Mouse (Mus musculus) midbrain, postnatal 0 days (tissue): ENCODE measurements around the gene 4930512M02Rik. TPM values are rescaled to one million over a fixed set of nuclear protein-coding genes. Genes with fewer than 3 reads are reported as not detected.
"Not testable (repeated sequence)": the region's sequence is repeated elsewhere in the genome, so short reads cannot be mapped to it uniquely, and the experiment has no call there.

Experiments
- ATAC-seq: fragments of 200-750 bp; cut with Nextera tagmentation; 2 replicates; pipeline ENCODE4 v1.8.0; 2017; ENCODE audit warnings: moderate number of reproducible peaks, mild to moderate bottlenecking, moderate TSS enrichment, moderate library complexity; ENCODE audit not compliant: low FRiP score
- DNase-seq: peaks from one replicate; pipeline ENCODE4 v3.0.0-alpha.2; 2015; ENCODE audit warnings: low spot score
- H3K27ac ChIP-seq: fragments of 300-500 bp; sonication (generic); 2 replicates; pipeline ENCODE4 v1.5.1; 2014; ENCODE audit warnings: low read depth, mild to moderate bottlenecking, low read length, mixed read lengths
- H3K27me3 ChIP-seq: fragments of 300-500 bp; sonication (generic); 2 replicates; pipeline ENCODE4 v1.6.1; 2014; ENCODE audit warnings: low read length, control low read depth, mixed read lengths; ENCODE audit not compliant: insufficient read depth
- H3K36me3 ChIP-seq: fragments of 300-500 bp; sonication (generic); 2 replicates; pipeline ENCODE4 v1.6.1; 2014; ENCODE audit warnings: low read length, control low read depth, mixed read lengths; ENCODE audit not compliant: insufficient read depth
- H3K4me1 ChIP-seq: fragments of 300-500 bp; sonication (generic); 2 replicates; pipeline ENCODE4 v1.6.1; 2014; ENCODE audit warnings: mild to moderate bottlenecking, control low read depth, antibody characterized with exemption, low read length, mixed read lengths; ENCODE audit not compliant: insufficient read depth
- H3K4me2 ChIP-seq: fragments of 300-500 bp; sonication (generic); 2 replicates; pipeline ENCODE4 v1.6.1; 2014; ENCODE audit warnings: low read depth, mild to moderate bottlenecking, low read length, mixed read lengths; ENCODE audit not compliant: poor library complexity, severe bottlenecking
- H3K4me3 ChIP-seq: fragments of 300-500 bp; sonication (generic); 2 replicates; pipeline ENCODE4 v1.5.1; 2014; ENCODE audit warnings: low read depth, mild to moderate bottlenecking, low read length, moderate library complexity
- H3K9ac ChIP-seq: fragments of 300-500 bp; sonication (generic); replicated peaks from 2 replicates; pipeline ENCODE4 v1.6.1; 2014; ENCODE audit warnings: mild to moderate bottlenecking, low read length, moderate library complexity, mixed read lengths; ENCODE audit not compliant: poor library complexity, severe bottlenecking
- H3K9me3 ChIP-seq: fragments of 300-500 bp; sonication (generic); 2 replicates; pipeline ENCODE4 v1.6.1; 2016; ENCODE audit warnings: low read length, control low read depth
- CTCF ChIP-seq: IDR thresholded peaks from 2 replicates; pipeline ENCODE4 v1.5.1; 2016; ENCODE audit warnings: antibody characterized with exemption, mild to moderate bottlenecking
- WGBS: fragments of 180-500 bp; shearing (Covaris S2); extraction: QIAGEN DNeasy Blood & Tissue Kit; methylation state at CpG from one replicate; pipeline ENCODE4 v1.1.7; 2014; 5-methylcytosine and 5-hydroxymethylcytosine counted together
- polyA plus RNA-seq: library from polyadenylated mRNA; unstranded; fragments of >200 nt; fragmentation: Nextera tagmentation; extraction: Ambion mirVana; gene quantifications from 2 replicates; pipeline ENCODE4 v1.2.1, GENCODE M21; 2015
- total RNA-seq: library from RNA; depleted of rRNA; stranded (reverse); fragments of >200 nt; gene quantifications from 2 replicates; pipeline ENCODE4 v1.2.3, GENCODE M21; 2014; rRNA removed

4930512M02Rik gene
- total RNA-seq (not detected in 2 replicates), polyA plus RNA-seq (not detected in 2 replicates)

GRCm38 (mm10) chr11:11627735-11628134 is at the start of gene 4930512M02Rik:
4930512M02Rik (minus strand) TSS chr11:11627835.
- H3K4me1 ChIP-seq, DNase-seq, ATAC-seq, H3K9ac ChIP-seq, H3K27me3 ChIP-seq, H3K36me3 ChIP-seq, H3K4me2 ChIP-seq, H3K27ac ChIP-seq, H3K4me3 ChIP-seq, H3K9me3 ChIP-seq: not testable (repeated sequence)
- WGBS, result 88% methylated on average over 2 of the region's 4 CpGs

- no peak for TF ChIP-seq CTCF
- 75% methylated on average over 7 of the region's 7 CpGs for WGBS
- no peaks in the 10 kb centered on the region for H3K4me1 ChIP-seq
- DNase-seq (peak; percentile 28), ATAC-seq (no peak)
- no peak overlapping the region for H3K4me3 ChIP-seq
- no peak overlapping the region for H3K9ac ChIP-seq
- no peak overlapping the region for H3K27ac ChIP-seq
- H3K27me3 ChIP-seq, result no peaks in the 10 kb centered on the region
- no peaks in the 10 kb centered on the region for H3K9me3 ChIP-seq
- no peaks in the 10 kb centered on the region for H3K36me3 ChIP-seq
- no peak overlapping the region for H3K4me2 ChIP-seq
Measured at GRCm38 (mm10) chr11:11677165-11677564, 49.5 kb upstream of the 4930512M02Rik start.

GRCm38 (mm10) chr11:11676068-11676741 is 48.6 kb upstream of the 4930512M02Rik start:
- no peak overlapping the region for H3K4me2 ChIP-seq
- no peak overlapping the region for H3K4me3 ChIP-seq
- H3K36me3 ChIP-seq, result no peaks in the 10 kb centered on the region
- 86% methylated on average over 9 of the region's 9 CpGs for WGBS
- H3K27ac ChIP-seq, result no peak overlapping the region
- no peaks in the 10 kb centered on the region for H3K27me3 ChIP-seq
- ATAC-seq (no peak), DNase-seq (no peak)
- no peak for TF ChIP-seq CTCF
- no peaks in the 10 kb centered on the region for H3K9me3 ChIP-seq
- no peak overlapping the region for H3K9ac ChIP-seq
- H3K4me1 ChIP-seq, result no peaks in the 10 kb centered on the region

GRCm38 (mm10) chr11:11675063-11675462 is 47.4 kb upstream of the 4930512M02Rik start:
- DNase-seq (no peak), ATAC-seq (no peak)
- H3K4me2 ChIP-seq, result no peak overlapping the region
- no peaks in the 10 kb centered on the region for H3K27me3 ChIP-seq
- no peak overlapping the region for H3K9ac ChIP-seq
- H3K4me3 ChIP-seq, result no peak overlapping the region
- no peaks in the 10 kb centered on the region for H3K4me1 ChIP-seq
- TF ChIP-seq CTCF, result no peak
- H3K27ac ChIP-seq, result no peak overlapping the region
- H3K36me3 ChIP-seq, result no peaks in the 10 kb centered on the region
- H3K9me3 ChIP-seq, result no peaks in the 10 kb centered on the region

GRCm38 (mm10) chr11:11672974-11673373 is 45.3 kb upstream of the 4930512M02Rik start:
- no peak for TF ChIP-seq CTCF
- DNase-seq (no peak), ATAC-seq (no peak)
- no peaks in the 10 kb centered on the region for H3K4me1 ChIP-seq
- H3K4me3 ChIP-seq, result no peak overlapping the region
- H3K4me2 ChIP-seq, result no peak overlapping the region
- WGBS, result 65% methylated on average over 4 of the region's 4 CpGs
- no peaks in the 10 kb centered on the region for H3K27me3 ChIP-seq
- H3K9ac ChIP-seq, result no peak overlapping the region
- H3K27ac ChIP-seq, result no peak overlapping the region
- no peaks in the 10 kb centered on the region for H3K36me3 ChIP-seq
- no peaks in the 10 kb centered on the region for H3K9me3 ChIP-seq

- no peaks in the 10 kb centered on the region for H3K36me3 ChIP-seq
- no peaks in the 10 kb centered on the region for H3K27me3 ChIP-seq
- no peak overlapping the region for H3K9ac ChIP-seq
- H3K4me1 ChIP-seq, result no peaks in the 10 kb centered on the region
- ATAC-seq, result no peak
- no peak for DNase-seq
- H3K9me3 ChIP-seq, result no peaks in the 10 kb centered on the region
- no peak overlapping the region for H3K27ac ChIP-seq
- TF ChIP-seq CTCF, result no peak
- H3K4me3 ChIP-seq, result no peak overlapping the region
- 94% methylated on average over 3 of the region's 3 CpGs for WGBS
- no peak overlapping the region for H3K4me2 ChIP-seq
Measured at GRCm38 (mm10) chr11:11667922-11668290, 40.3 kb upstream of the 4930512M02Rik start.
